Mouse (Mus musculus) intestine, embryonic 15.5 days (tissue): ENCODE measurements around the gene Klhdc8a. TPM values are rescaled to one million over a fixed set of nuclear protein-coding genes. Genes with fewer than 3 reads are reported as not detected.

Experiments
- ATAC-seq: fragments of 200-750 bp; cut with Nextera tagmentation; 2 replicates; pipeline ENCODE4 v1.8.0; 2017; ENCODE audit warnings: moderate TSS enrichment, moderate library complexity
- H3K27ac ChIP-seq: fragments of 300-500 bp; sonication (generic); 2 replicates; pipeline ENCODE4 v1.5.1; 2015; ENCODE audit warnings: mild to moderate bottlenecking, inconsistent platforms
- H3K27me3 ChIP-seq: fragments of 300-500 bp; sonication (generic); replicated peaks from 2 replicates; pipeline ENCODE4 v1.6.1; 2015; ENCODE audit warnings: inconsistent platforms
- H3K36me3 ChIP-seq: fragments of 300-500 bp; sonication (generic); 2 replicates; pipeline ENCODE4 v1.6.1; 2015; ENCODE audit warnings: inconsistent platforms
- H3K4me1 ChIP-seq: fragments of 300-500 bp; sonication (generic); replicated peaks from 2 replicates; pipeline ENCODE4 v1.6.1; 2015; ENCODE audit warnings: inconsistent platforms
- H3K4me2 ChIP-seq: fragments of 300-500 bp; sonication (generic); replicated peaks from 2 replicates; pipeline ENCODE4 v1.6.1; 2015; ENCODE audit warnings: mild to moderate bottlenecking, inconsistent platforms
- H3K4me3 ChIP-seq: fragments of 300-500 bp; sonication (generic); replicated peaks from 2 replicates; pipeline ENCODE4 v1.5.1; 2015; ENCODE audit warnings: inconsistent platforms
- H3K9ac ChIP-seq: fragments of 300-500 bp; sonication (generic); 2 replicates; pipeline ENCODE4 v1.6.1; 2015; ENCODE audit warnings: inconsistent platforms
- H3K9me3 ChIP-seq: fragments of 300-500 bp; sonication (generic); 2 replicates; pipeline ENCODE4 v1.6.1; 2016; ENCODE audit warnings: inconsistent platforms
- WGBS: fragments of 180-500 bp; shearing (Covaris S2); methylation state at CpG from one replicate; pipeline ENCODE4 v1.1.7; 2015; 5-methylcytosine and 5-hydroxymethylcytosine counted together
- polyA plus RNA-seq: library from polyadenylated mRNA; unstranded; fragments of >200 nt; fragmentation: Nextera tagmentation; extraction: Ambion mirVana; gene quantifications from 2 replicates; pipeline ENCODE4 v1.2.1, GENCODE M21; 2015

The Klhdc8a gene
- polyA plus RNA-seq = 0.23 and 0.49 TPM in 2 replicates

GRCm38 (mm10) chr1:132298425-132298800, at the start of gene Klhdc8a:
TSS of gene Klhdc8a (plus strand) at chr1:132298626.
- H3K4me3 ChIP-seq = peak within 1 kb of the TSS; percentile 56
- peak within 1 kb of the TSS; percentile 50 for H3K9ac ChIP-seq
- WGBS = under 1% methylated on average over 28 of the region's 28 CpGs
- H3K27me3 ChIP-seq = peaks cover 38% of the 10 kb centered on the region
- H3K4me1 ChIP-seq = peaks cover 11% of the 10 kb centered on the region
- no peak within 1 kb of the TSS for H3K27ac ChIP-seq
- H3K36me3 ChIP-seq = no peaks in the 10 kb centered on the region
- peak within 1 kb of the TSS; percentile 100 for H3K4me2 ChIP-seq
- peak; percentile 69 for ATAC-seq
- no peaks in the 10 kb centered on the region for H3K9me3 ChIP-seq

- no peaks in the 10 kb centered on the region for H3K27me3 ChIP-seq
- H3K27ac ChIP-seq = no peak overlapping the region
- WGBS = 89% methylated on average over 6 of the region's 6 CpGs
- H3K4me2 ChIP-seq = no peak overlapping the region
- no peaks in the 10 kb centered on the region for H3K9me3 ChIP-seq
- no peaks in the 10 kb centered on the region for H3K36me3 ChIP-seq
- no peak overlapping the region for H3K9ac ChIP-seq
- no peak for ATAC-seq
- H3K4me1 ChIP-seq = no peaks in the 10 kb centered on the region
- no peak overlapping the region for H3K4me3 ChIP-seq
Observed at GRCm38 (mm10) chr1:132254467-132254866, 44.0 kb upstream of the Klhdc8a start.

- ATAC-seq = no peak
- Histone ChIP-seq H3K4me3 (no peak overlapping the region), H3K27ac (no peak overlapping the region), H3K9ac (no peak overlapping the region), H3K4me2 (no peak overlapping the region), H3K27me3 (no peaks in the 10 kb centered on the region), H3K9me3 (no peaks in the 10 kb centered on the region), H3K36me3 (no peaks in the 10 kb centered on the region), H3K4me1 (no peaks in the 10 kb centered on the region)
- 79% methylated on average over 1 of the region's 1 CpGs for WGBS
Observed at GRCm38 (mm10) chr1:132260331-132260730, 38.1 kb upstream of the Klhdc8a start.

- Histone ChIP-seq H3K4me1 (no peaks in the 10 kb centered on the region), H3K4me2 (no peak overlapping the region), H3K27ac (no peak overlapping the region), H3K4me3 (no peak overlapping the region), H3K9me3 (no peaks in the 10 kb centered on the region), H3K27me3 (no peaks in the 10 kb centered on the region), H3K36me3 (no peaks in the 10 kb centered on the region), H3K9ac (no peak overlapping the region)
- no peak for ATAC-seq
- 71% methylated on average over 5 of the region's 5 CpGs for WGBS
Observed at GRCm38 (mm10) chr1:132261058-132261457, 37.4 kb upstream of the Klhdc8a start.

- ATAC-seq = no peak
- H3K27ac ChIP-seq = no peak overlapping the region
- no peaks in the 10 kb centered on the region for H3K4me1 ChIP-seq
- H3K36me3 ChIP-seq = no peaks in the 10 kb centered on the region
- H3K9ac ChIP-seq = no peak overlapping the region
- no peak overlapping the region for H3K4me3 ChIP-seq
- WGBS = 86% methylated on average over 4 of the region's 4 CpGs
- no peaks in the 10 kb centered on the region for H3K27me3 ChIP-seq
- no peak overlapping the region for H3K4me2 ChIP-seq
- no peaks in the 10 kb centered on the region for H3K9me3 ChIP-seq
Observed at GRCm38 (mm10) chr1:132263618-132264017, 34.8 kb upstream of the Klhdc8a start.

GRCm38 (mm10) chr1:132264577-132264976, 33.8 kb upstream of the Klhdc8a start:
- Histone ChIP-seq H3K27me3 (no peaks in the 10 kb centered on the region), H3K4me3 (no peak overlapping the region), H3K9me3 (no peaks in the 10 kb centered on the region), H3K36me3 (no peaks in the 10 kb centered on the region), H3K9ac (no peak overlapping the region), H3K4me2 (no peak overlapping the region), H3K27ac (no peak overlapping the region), H3K4me1 (no peaks in the 10 kb centered on the region)
- 60% methylated on average over 7 of the region's 7 CpGs for WGBS
- no peak for ATAC-seq

GRCm38 (mm10) chr1:132265211-132265859, 33.1 kb upstream of the Klhdc8a start:
- no peaks in the 10 kb centered on the region for H3K9me3 ChIP-seq
- no peaks in the 10 kb centered on the region for H3K4me1 ChIP-seq
- no peak overlapping the region for H3K4me3 ChIP-seq
- no peak overlapping the region for H3K27ac ChIP-seq
- no peak for ATAC-seq
- no peaks in the 10 kb centered on the region for H3K27me3 ChIP-seq
- no peak overlapping the region for H3K9ac ChIP-seq
- H3K4me2 ChIP-seq = no peak overlapping the region
- no peaks in the 10 kb centered on the region for H3K36me3 ChIP-seq
- 60% methylated on average over 8 of the region's 8 CpGs for WGBS

GRCm38 (mm10) chr1:132265936-132266335, 32.5 kb upstream of the Klhdc8a start:
- H3K27ac ChIP-seq = no peak overlapping the region

GRCm38 (mm10) chr1:132266791-132267557, 31.5 kb upstream of the Klhdc8a start:
- H3K27me3 ChIP-seq = no peaks in the 10 kb centered on the region
- WGBS = 40% methylated on average over 8 of the region's 8 CpGs
- no peaks in the 10 kb centered on the region for H3K36me3 ChIP-seq
- H3K4me1 ChIP-seq = no peaks in the 10 kb centered on the region
- H3K9ac ChIP-seq = no peak overlapping the region
- H3K4me3 ChIP-seq = no peak overlapping the region
- no peak for ATAC-seq
- no peak overlapping the region for H3K4me2 ChIP-seq
- H3K9me3 ChIP-seq = no peaks in the 10 kb centered on the region
- H3K27ac ChIP-seq = no peak overlapping the region

More at GRCm38 (mm10) chr1:132265936-132266335, 32.5 kb upstream of the Klhdc8a start:
- Histone ChIP-seq H3K9ac (no peak overlapping the region), H3K9me3 (no peaks in the 10 kb centered on the region), H3K27me3 (no peaks in the 10 kb centered on the region), H3K4me2 (no peak overlapping the region), H3K4me1 (no peaks in the 10 kb centered on the region), H3K36me3 (no peaks in the 10 kb centered on the region), H3K4me3 (no peak overlapping the region)
- WGBS = 87% methylated on average over 10 of the region's 10 CpGs
- ATAC-seq = no peak

- no peak for ATAC-seq
- 55% methylated on average over 2 of the region's 2 CpGs for WGBS
- Histone ChIP-seq H3K4me2 (no peak overlapping the region), H3K27ac (no peak overlapping the region), H3K36me3 (no peaks in the 10 kb centered on the region), H3K4me3 (no peak overlapping the region), H3K9ac (no peak overlapping the region), H3K9me3 (no peaks in the 10 kb centered on the region), H3K4me1 (no peaks in the 10 kb centered on the region), H3K27me3 (no peaks in the 10 kb centered on the region)
Observed at GRCm38 (mm10) chr1:132267959-132268358, 30.5 kb upstream of the Klhdc8a start.

GRCm38 (mm10) chr1:132268418-132269060, 29.9 kb upstream of the Klhdc8a start:
- no peaks in the 10 kb centered on the region for H3K4me1 ChIP-seq
- no peak overlapping the region for H3K4me3 ChIP-seq
- no peaks in the 10 kb centered on the region for H3K27me3 ChIP-seq
- H3K9ac ChIP-seq = no peak overlapping the region
- no peak overlapping the region for H3K4me2 ChIP-seq
- WGBS = 75% methylated on average over 7 of the region's 7 CpGs
- no peak overlapping the region for H3K27ac ChIP-seq
- ATAC-seq = no peak
- H3K9me3 ChIP-seq = no peaks in the 10 kb centered on the region
- H3K36me3 ChIP-seq = no peaks in the 10 kb centered on the region

GRCm38 (mm10) chr1:132271237-132271636, 27.2 kb upstream of the Klhdc8a start:
- Histone ChIP-seq H3K4me1 (no peaks in the 10 kb centered on the region), H3K9ac (no peak overlapping the region), H3K4me2 (no peak overlapping the region), H3K4me3 (no peak overlapping the region), H3K9me3 (no peaks in the 10 kb centered on the region), H3K27ac (no peak overlapping the region), H3K36me3 (no peaks in the 10 kb centered on the region), H3K27me3 (no peaks in the 10 kb centered on the region)
- ATAC-seq = no peak
- 67% methylated on average over 3 of the region's 3 CpGs for WGBS
